Mouse (Mus musculus): Measurements from ENCODE around the gene Xcr1.

Xcr1 gene

GRCm38 (mm10) chr9:123861929-123862328 lies at the start of gene Xcr1:
Xcr1 (minus strand) TSS chr9:123862029.
- no peak for DNase-seq

GRCm38 (mm10) chr9:123872049-123872448 lies 10.2 kb upstream of the Xcr1 start:
- DNase-seq: no peak

GRCm38 (mm10) chr9:123869167-123869784 lies 7.4 kb upstream of the Xcr1 start:
- DNase-seq: no peak

- no peak for DNase-seq
These were observed 1.8 kb upstream of the Xcr1 start for GRCm38 (mm10) chr9:123863641-123864040.

- no peak for DNase-seq
These were observed 1.2 kb upstream of the Xcr1 start for GRCm38 (mm10) chr9:123862895-123863616.

- DNase-seq: no peak
These were observed 5.0 kb downstream of the Xcr1 start for GRCm38 (mm10) chr9:123856836-123857235.

GRCm38 (mm10) chr9:123852449-123853390 lies 9.1 kb downstream of the Xcr1 start:
- no peak for DNase-seq

- DNase-seq: peak; percentile 93
These were observed 9.9 kb downstream of the Xcr1 start, which contains the start of gene Fyco1 for GRCm38 (mm10) chr9:123851713-123852448. Fyco1 (minus strand) TSS chr9:123851899.

GRCm38 (mm10) chr9:123851062-123851712 lies 10.6 kb downstream of the Xcr1 start:
- peak; percentile 75 for DNase-seq

- DNase-seq: peak; percentile 48
These were observed 11.1 kb downstream of the Xcr1 start for GRCm38 (mm10) chr9:123850705-123851061.

- DNase-seq: no peak
These were observed 11.7 kb downstream of the Xcr1 start for GRCm38 (mm10) chr9:123849976-123850695.

GRCm38 (mm10) chr9:123846490-123846889 lies 15.3 kb downstream of the Xcr1 start:
- DNase-seq: no peak

GRCm38 (mm10) chr9:123845120-123845519 lies 16.7 kb downstream of the Xcr1 start:
- peak; percentile 39 for DNase-seq

GRCm38 (mm10) chr9:123844468-123844867 lies 17.4 kb downstream of the Xcr1 start:
- DNase-seq: no peak

- no peak for DNase-seq
These were observed 21.6 kb downstream of the Xcr1 start for GRCm38 (mm10) chr9:123840243-123840642.

GRCm38 (mm10) chr9:123835851-123836250 lies 26.0 kb downstream of the Xcr1 start:
- no peak for DNase-seq

- no peak for DNase-seq
These were observed 32.9 kb downstream of the Xcr1 start for GRCm38 (mm10) chr9:123828916-123829315.

- no peak for DNase-seq
These were observed 35.2 kb downstream of the Xcr1 start for GRCm38 (mm10) chr9:123826631-123827030.

GRCm38 (mm10) chr9:123818601-123819000 lies 43.2 kb downstream of the Xcr1 start:
- DNase-seq: no peak

- no peak for DNase-seq
These were observed 45.8 kb downstream of the Xcr1 start for GRCm38 (mm10) chr9:123815996-123816395.

GRCm38 (mm10) chr9:123815444-123815843 lies 46.4 kb downstream of the Xcr1 start:
- no peak for DNase-seq

Data from liver (tissue).